Mouse (Mus musculus): ENCODE results near the gene Unc79.
A peak's percentile ranks its signal among the peaks of the same experiment; 100 is the strongest.

DNA sequence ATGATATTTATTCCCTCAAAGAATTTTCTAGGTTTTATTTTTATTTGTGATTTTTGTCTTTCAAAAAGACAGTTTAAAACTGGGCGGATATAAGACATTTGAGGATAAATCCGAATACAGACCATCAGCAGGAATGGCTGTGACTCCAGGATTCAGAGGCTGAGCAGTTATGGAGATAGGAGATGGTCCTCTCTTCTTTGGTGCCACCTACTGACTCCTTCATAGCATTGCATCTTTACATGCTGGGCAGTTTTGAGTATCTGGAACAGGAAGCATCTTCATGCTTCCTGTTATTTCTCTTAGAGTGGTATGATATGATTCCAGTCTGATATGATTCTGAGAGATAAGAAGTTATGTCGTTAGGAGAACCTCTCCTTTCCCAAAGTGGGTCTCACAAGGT lies 116.3 kb downstream of the Unc79 start:
- TF ChIP-seq CTCF (IDR thresholded peaks at IDR 0.05; ENCODE audit: low read depth) (peak; percentile 87), EP300 (IDR thresholded peaks at IDR 0.05; ENCODE audit: low read depth) (no peak)
